Mouse (Mus musculus) MEL (cell line): ENCODE measurements around the gene Mapkap1.

ENCODE experiments used
- CHD1 ChIP-seq: IDR thresholded peaks from 2 replicates; pipeline ENCODE4 v1.6.1; 2012; ENCODE audit warnings: low read depth, mild to moderate bottlenecking, inconsistent platforms, low read length, improper control_type of control experiment
- CHD2 ChIP-seq: IDR thresholded peaks from 2 replicates; pipeline ENCODE4 v1.6.1; 2011; ENCODE audit warnings: low read length, improper control_type of control experiment
- CTCF ChIP-seq, 3 experiments: IDR thresholded peaks in 2 of 3; conservative IDR thresholded peaks in 1 of 3; 2 replicates each; pipeline ENCODE4 v1.5.1; 2011 to 2012; ENCODE audit warnings: low read length in 3 of 3, low read depth in 2 of 3, mild to moderate bottlenecking in 2 of 3, improper control_type of control experiment in 1 of 3, inconsistent platforms in 1 of 3, mixed read lengths in 1 of 3, moderate library complexity in 1 of 3; ENCODE audit not compliant: control insufficient read depth in 1 of 3, insufficient read depth in 1 of 3, poor library complexity in 1 of 3, severe bottlenecking in 1 of 3
- EP300 ChIP-seq, 2 experiments: IDR thresholded peaks; 2 replicates each; pipeline ENCODE4 v1.6.1; 2011; ENCODE audit warnings: improper control_type of control experiment in 2 of 2, low read length in 2 of 2, low read depth in 1 of 2, mild to moderate bottlenecking in 1 of 2
- GATA1 ChIP-seq: IDR thresholded peaks from 2 replicates; pipeline ENCODE4 v1.6.1; 2011; ENCODE audit warnings: low read depth, low read length, improper control_type of control experiment
- JUND ChIP-seq: IDR thresholded peaks from 2 replicates; pipeline ENCODE4 v1.6.1; 2011; ENCODE audit warnings: low read depth, mild to moderate bottlenecking, improper control_type of control experiment, low read length
- MAZ ChIP-seq: IDR thresholded peaks from 2 replicates; pipeline ENCODE4 v1.6.1; 2012; ENCODE audit warnings: low read depth, mild to moderate bottlenecking, inconsistent platforms, low read length, improper control_type of control experiment
- MEF2A ChIP-seq: IDR thresholded peaks from 2 replicates; pipeline ENCODE4 v1.6.1; 2014; ENCODE audit warnings: low read depth, mild to moderate bottlenecking, inconsistent platforms, low read length, improper control_type of control experiment; ENCODE audit not compliant: poor library complexity, insufficient replicate concordance, severe bottlenecking; ENCODE audit errors: extremely low read depth
- MYC ChIP-seq: IDR thresholded peaks from 2 replicates; pipeline ENCODE4 v1.6.1; 2011; ENCODE audit warnings: low read depth, mild to moderate bottlenecking, low read length, improper control_type of control experiment, moderate library complexity
- NRF1 ChIP-seq: IDR thresholded peaks from 2 replicates; pipeline ENCODE4 v1.6.1; 2014; ENCODE audit warnings: low read depth, mild to moderate bottlenecking, inconsistent platforms, low read length, improper control_type of control experiment, moderate library complexity; ENCODE audit not compliant: poor library complexity, insufficient read depth, severe bottlenecking
- POLR2A ChIP-seq, 2 experiments: IDR thresholded peaks; 2 replicates each; pipeline ENCODE4 v1.6.1; 2011 to 2012; ENCODE audit warnings: low read length in 2 of 2, mild to moderate bottlenecking in 2 of 2, control low read depth in 1 of 2, improper control_type of control experiment in 1 of 2, low read depth in 1 of 2, moderate library complexity in 1 of 2; ENCODE audit not compliant: control insufficient read depth in 1 of 2, insufficient read depth in 1 of 2, poor library complexity in 1 of 2
- POLR2AphosphoS5 ChIP-seq: IDR thresholded peaks from 2 replicates; pipeline ENCODE4 v1.6.1; 2012; ENCODE audit warnings: low read depth, borderline replicate concordance, mild to moderate bottlenecking, inconsistent platforms, low read length, moderate library complexity, mixed read lengths
- USF1 ChIP-seq: IDR thresholded peaks from 2 replicates; pipeline ENCODE4 v1.6.1; 2014; ENCODE audit warnings: low read depth, mild to moderate bottlenecking, inconsistent platforms, low read length, improper control_type of control experiment, moderate library complexity
- ZC3H11A ChIP-seq: IDR thresholded peaks from 2 replicates; pipeline ENCODE4 v1.6.1; 2012; ENCODE audit warnings: low read depth, mild to moderate bottlenecking, inconsistent platforms, low read length, improper control_type of control experiment

DNA sequence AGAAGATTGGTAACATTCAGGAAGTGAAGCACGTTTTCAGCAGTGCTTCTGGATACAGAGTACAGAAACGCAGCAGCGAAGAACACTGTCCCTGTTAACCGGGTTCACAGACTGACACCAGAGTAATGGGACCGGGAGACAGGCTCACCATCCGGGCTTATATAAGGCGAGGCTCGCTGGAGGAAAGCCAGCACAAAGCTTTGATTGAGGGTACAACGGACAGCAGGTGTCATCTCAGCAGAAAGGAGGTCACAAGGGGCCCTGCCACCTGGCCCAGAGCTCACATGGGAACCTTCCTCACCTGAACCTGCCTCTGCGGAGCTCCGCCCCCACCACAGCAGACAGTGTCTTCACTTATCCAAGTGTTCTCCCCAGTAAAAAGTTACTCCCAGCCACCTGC, 267.3 kb downstream of the Mapkap1 start:
- TF ChIP-seq CTCF (IDR thresholded peaks at IDR 0.05 in 2 of 3, conservative IDR thresholded peaks at IDR 0.05 in 1 of 3; ENCODE audit: control insufficient read depth in 1 of 3, insufficient read depth in 1 of 3, low read depth in 2 of 3, low read length in 3 of 3, poor library complexity in 1 of 3, severe bottlenecking in 1 of 3) (no peak), CHD2 (no peak), ZC3H11A (no peak), NRF1 (no peak), POLR2A (IDR thresholded peaks at IDR 0.05; ENCODE audit: control insufficient read depth in 1 of 2, insufficient read depth in 1 of 2, low read depth in 1 of 2, low read length in 2 of 2, poor library complexity in 1 of 2) (no peak), GATA1 (no peak), MEF2A (no peak), CHD1 (no peak), MAZ (no peak), EP300 (IDR thresholded peaks at IDR 0.05; ENCODE audit: low read depth in 1 of 2, low read length in 2 of 2) (no peak), MYC (no peak), JUND (no peak), POLR2AphosphoS5 (no peak), USF1 (no peak)
